Comparison of ENCODE assay signal across 7 mouse cellular contexts in the genomic region with DNA sequence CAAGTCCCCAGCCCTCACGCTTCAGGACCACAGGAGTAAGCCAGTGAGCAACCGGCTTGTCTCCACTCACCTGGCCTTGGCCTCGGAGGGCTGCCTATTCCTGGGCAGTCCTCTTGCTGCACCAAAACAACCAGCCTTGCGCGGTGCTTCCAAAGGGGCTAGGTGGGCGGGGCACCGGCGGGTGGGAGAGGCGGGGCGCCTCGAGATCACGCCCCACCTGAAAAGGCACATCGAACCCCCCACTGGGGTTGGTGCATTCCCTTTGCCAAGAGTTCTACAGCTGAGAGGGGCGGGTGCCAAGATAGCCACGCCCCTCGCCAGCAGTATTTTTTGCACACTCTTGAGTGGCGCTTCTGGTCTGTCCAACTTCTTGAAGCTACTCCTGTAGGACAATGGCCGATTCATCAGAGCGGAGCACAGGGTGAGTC. TPM values are rescaled to one million over a fixed set of nuclear protein-coding genes. Genes with fewer than 3 reads are reported as not detected.
A peak's percentile ranks its signal among the peaks of the same experiment; 100 is the strongest.
DNase-seq lines count a peak whose midpoint lies in the region; ATAC-seq lines count a peak whose summit lies in the region.

No protein-coding gene starts in this region.

- no peaks in the 10 kb centered on the region for H3K36me3 ChIP-seq in hindbrain, embryonic 16.5 days (ENCODE audit: control insufficient read depth, insufficient read depth, low read length)
- H3K36me3 ChIP-seq in stomach, embryonic 14.5 days (ENCODE audit: control insufficient read depth, insufficient read depth, low read length), result no peaks in the 10 kb centered on the region

- 0 out of 2 replicates have a peak overlapping the region, but pooled peaks have one; percentile 21 for H3K9ac ChIP-seq in hindbrain, embryonic 16.5 days (ENCODE audit: low read depth, low read length)
- no peak overlapping the region for H3K9ac ChIP-seq in stomach, embryonic 14.5 days (replicated peaks; ENCODE audit: low read depth, low read length)

- peak overlapping the region; percentile 35 for H3K4me3 ChIP-seq in hindbrain, embryonic 16.5 days (ENCODE audit: low read length)
- peak overlapping the region; percentile 12; the same call in 1 of the 2 replicates for H3K4me3 ChIP-seq in stomach, embryonic 14.5 days (ENCODE audit: low read depth, low read length)

- H3K4me1 ChIP-seq in hindbrain, embryonic 16.5 days (ENCODE audit: control insufficient read depth, insufficient read depth, low read depth, low read length), result peaks cover 5% of the 10 kb centered on the region
- H3K4me1 ChIP-seq in stomach, embryonic 14.5 days (ENCODE audit: control insufficient read depth, insufficient read depth, low read length), result peaks cover 6% of the 10 kb centered on the region; the same call in 1 of the 2 replicates

- 3% methylated on average over 19 of the region's 19 CpGs for WGBS in hindbrain, embryonic 16.5 days
- 8% methylated on average over 19 of the region's 19 CpGs for WGBS in stomach, embryonic 14.5 days

- peak overlapping the region; percentile 65 for H3K4me2 ChIP-seq in hindbrain, embryonic 16.5 days (ENCODE audit: low read length)
- peak overlapping the region; percentile 39 for H3K4me2 ChIP-seq in stomach, embryonic 14.5 days (replicated peaks; ENCODE audit: low read depth, low read length)

- no peaks in the 10 kb centered on the region for H3K9me3 ChIP-seq in hindbrain, embryonic 16.5 days (ENCODE audit: control insufficient read depth, low read length)
- no peaks in the 10 kb centered on the region for H3K9me3 ChIP-seq in stomach, embryonic 14.5 days (ENCODE audit: control insufficient read depth, low read depth, low read length)

- DNase-seq in ES-CJ7 (ENCODE audit: low read depth, low spot score), result peak; percentile 92
- DNase-seq in NIH3T3 (ENCODE audit: low read depth), result peak; percentile 19
- DNase-seq in lung, adult 18-20 months, result peak; percentile 35 to 48
- DNase-seq in B cell, adult 2 months, result no peak

- ATAC-seq in hindbrain, embryonic 16.5 days, result peak; percentile 68
- ATAC-seq in stomach, embryonic 14.5 days (ENCODE audit: insufficient number of reproducible peaks, insufficient read depth, low FRiP score, low read depth), result peak; percentile 48
- no peak for ATAC-seq in inflammation-experienced regulatory T-cells, adult 6 months

- H3K27me3 ChIP-seq in hindbrain, embryonic 16.5 days (replicated peaks; ENCODE audit: control insufficient read depth, insufficient read depth, low read length), result no peaks in the 10 kb centered on the region
- no peaks in the 10 kb centered on the region for H3K27me3 ChIP-seq in stomach, embryonic 14.5 days (ENCODE audit: control insufficient read depth, insufficient read depth, low read length)

- no peak overlapping the region for H3K27ac ChIP-seq in hindbrain, embryonic 16.5 days (ENCODE audit: low read depth, low read length)
- H3K27ac ChIP-seq in stomach, embryonic 14.5 days (ENCODE audit: low read length), result no peak overlapping the region

RNA-seq across cellular contexts. Expression of a gene that starts 16.2 kb away (rescaled TPM):
- 78.6 and 89.5 TPM in 2 replicates for polyA plus RNA-seq in hindbrain, embryonic 16.5 days (2015; fragmentation: Nextera tagmentation; extraction: Ambion mirVana)
- polyA plus RNA-seq in stomach, embryonic 14.5 days (2014; fragmentation: Nextera tagmentation; extraction: Ambion mirVana), result 5.5 and 7.4 TPM in 2 replicates
- polyA plus RNA-seq in inflammation-experienced regulatory T-cells, adult 6 months (2017; shearing (Covaris generic)), result 10 to 100 TPM; 37.6 to 66.4 (median 54.3) TPM

RNA-seq across cellular contexts. Expression of a gene that starts 40.1 kb away (rescaled TPM):
- 0.44 and 0.62 TPM in 2 replicates for polyA plus RNA-seq in hindbrain, embryonic 16.5 days (2015; fragmentation: Nextera tagmentation; extraction: Ambion mirVana)
- polyA plus RNA-seq in stomach, embryonic 14.5 days (2014; fragmentation: Nextera tagmentation; extraction: Ambion mirVana), result 4.7 and 5.4 TPM in 2 replicates
- polyA plus RNA-seq in inflammation-experienced regulatory T-cells, adult 6 months (2017; shearing (Covaris generic)), result 1 to 10 TPM; 2.8 to 5.6 (median 4.3) TPM

RNA-seq across cellular contexts. Expression of a gene that starts 52.7 kb away (rescaled TPM):
- polyA plus RNA-seq in hindbrain, embryonic 16.5 days (2015; fragmentation: Nextera tagmentation; extraction: Ambion mirVana), result 1.2 and 1.5 TPM in 2 replicates
- polyA plus RNA-seq in stomach, embryonic 14.5 days (2014; fragmentation: Nextera tagmentation; extraction: Ambion mirVana), result 1.3 and 1.7 TPM in 2 replicates
- polyA plus RNA-seq in inflammation-experienced regulatory T-cells, adult 6 months (2017; shearing (Covaris generic)), result 10 to 100 TPM; 11.7 to 25.4 (median 22.8) TPM

Comparison
In these comparisons a context has a peak if more than half of its experiments do, and no peak if none do; other contexts are left out.
1. DNase-seq: peak in ES-CJ7 (single experiment), NIH3T3 (single experiment) and lung, adult 18-20 months (2 of 2); none in B cell, adult 2 months (0 of 2).